Mouse (Mus musculus) heart, adult 2 months (tissue): ENCODE data around the gene Olfr1341. TPM values are rescaled to one million over a fixed set of nuclear protein-coding genes. Genes with fewer than 3 reads are reported as not detected.

Experiments used
- DNase-seq, 2 experiments: peaks; one replicate each; pipeline ENCODE4 v3.0.0; 2021
- H3K27ac ChIP-seq: fragments of 200-600 bp; 2 replicates; pipeline ENCODE4 v1.8.1; 2022
- H3K27me3 ChIP-seq: fragments of 200-500 bp; 2 replicates; pipeline ENCODE4 v1.6.1; 2012; ENCODE audit warnings: mild to moderate bottlenecking, low read length, inconsistent platforms, mixed read lengths; ENCODE audit not compliant: control insufficient read depth, insufficient read depth
- H3K36me3 ChIP-seq: fragments of 200-500 bp; 2 replicates; pipeline ENCODE4 v1.6.1; 2012; ENCODE audit warnings: low read length, inconsistent platforms; ENCODE audit not compliant: control insufficient read depth, insufficient read depth
- H3K4me1 ChIP-seq: fragments of 200-500 bp; 2 replicates; pipeline ENCODE4 v1.6.1; 2011; ENCODE audit warnings: low read length; ENCODE audit not compliant: control insufficient read depth, insufficient read depth
- H3K4me3 ChIP-seq: fragments of 200-600 bp; 2 replicates; pipeline ENCODE4 v1.8.1; 2022
- H3K79me2 ChIP-seq: fragments of 200-500 bp; replicated peaks from 2 replicates; pipeline ENCODE4 v1.6.1; 2012; ENCODE audit warnings: mild to moderate bottlenecking, inconsistent platforms, low read length, moderate library complexity, mixed read lengths; ENCODE audit not compliant: control insufficient read depth, insufficient read depth
- H3K9ac ChIP-seq: fragments of 200-500 bp; 2 replicates; pipeline ENCODE4 v1.6.1; 2012; ENCODE audit warnings: low read depth, mild to moderate bottlenecking, control low read depth, inconsistent platforms, low read length, mixed read lengths
- CTCF ChIP-seq: fragments of 200-600 bp; IDR thresholded peaks from 2 replicates; pipeline ENCODE4 v1.8.1; 2022; ENCODE audit warnings: antibody characterized with exemption, mild to moderate bottlenecking, moderate library complexity
- EP300 ChIP-seq: fragments of 200-500 bp; IDR thresholded peaks from 2 replicates; pipeline ENCODE4 v1.6.1; 2011; ENCODE audit warnings: low read depth, low read length, control low read depth; ENCODE audit not compliant: insufficient read depth
- POLR2A ChIP-seq: fragments of 200-500 bp; IDR thresholded peaks from 2 replicates; pipeline ENCODE4 v1.6.1; 2011; ENCODE audit warnings: mild to moderate bottlenecking, low read depth, low read length, control low read depth; ENCODE audit not compliant: insufficient read depth
- WGBS: fragments of 180-500 bp; shearing (Covaris S2); methylation state at CpG from one replicate; pipeline ENCODE4 v1.1.7; 2018; 5-methylcytosine and 5-hydroxymethylcytosine counted together
- intact Hi-C: fragments of 180-260 bp; cut with DNase I; formaldehyde crosslinking; loops from one replicate; pipeline ENCODE4 v1.15.1; 2025
- polyA plus RNA-seq: library from polyadenylated mRNA; depleted of rRNA; stranded (reverse); fragments of >200 nt; gene quantifications from 2 replicates; pipeline ENCODE4 v1.2.3, GENCODE M21; 2012
- total RNA-seq, 2 experiments: library from RNA; stranded (reverse); gene quantifications; 2 replicates each; pipeline ENCODE4 v1.2.3; 2021

Olfr1341 gene
- total and polyA plus RNA-seq, 3 experiments = not detected

- no peak overlapping the region for H3K9ac ChIP-seq
- intact Hi-C loops = no loop called here
- 68% methylated on average over 1 of the region's 1 CpGs for WGBS
- no peaks in the 10 kb centered on the region for H3K4me1 ChIP-seq
- no peaks in the 10 kb centered on the region for H3K79me2 ChIP-seq
- no peak overlapping the region for H3K27ac ChIP-seq
- H3K27me3 ChIP-seq = no peaks in the 10 kb centered on the region
- no peak overlapping the region for H3K4me3 ChIP-seq
- TF ChIP-seq CTCF = no peak
- no peak for TF ChIP-seq EP300
- no peak for TF ChIP-seq POLR2A
- no peaks in the 10 kb centered on the region for H3K36me3 ChIP-seq
- no peak for DNase-seq
Measured at GRCm38 (mm10) chr4:118711656-118712055, 8.3 kb downstream of the Olfr1341 start.

- intact Hi-C loops = no loop called here
- TF ChIP-seq CTCF (no peak), EP300 (no peak), POLR2A (no peak)
Measured at GRCm38 (mm10) chr4:118719838-118720237, 16.5 kb downstream of the Olfr1341 start, which contains the start of gene Olfr1340. TSS of gene Olfr1340 (plus strand) at chr4:118720138.

GRCm38 (mm10) chr4:118721742-118722483 lies 18.6 kb downstream of the Olfr1341 start:
- Histone ChIP-seq H3K27ac (no peak overlapping the region), H3K27me3 (no peaks in the 10 kb centered on the region), H3K79me2 (no peaks in the 10 kb centered on the region), H3K36me3 (no peaks in the 10 kb centered on the region), H3K4me1 (no peaks in the 10 kb centered on the region), H3K4me3 (no peak overlapping the region), H3K9ac (no peak overlapping the region)
- intact Hi-C loops = no loop called here
- TF ChIP-seq CTCF = no peak
- TF ChIP-seq POLR2A = no peak
- TF ChIP-seq EP300 = no peak
- WGBS = 48% methylated on average over 10 of the region's 10 CpGs
- DNase-seq = no peak

More at GRCm38 (mm10) chr4:118719838-118720237, 16.5 kb downstream of the Olfr1341 start, which contains the start of gene Olfr1340:
- Histone ChIP-seq H3K27ac (no peak within 1 kb of the TSS), H3K4me3 (no peak within 1 kb of the TSS), H3K9ac (no peak within 1 kb of the TSS), H3K36me3 (no peaks in the 10 kb centered on the region), H3K27me3 (no peaks in the 10 kb centered on the region), H3K79me2 (no peaks in the 10 kb centered on the region), H3K4me1 (no peaks in the 10 kb centered on the region)
- DNase-seq = no peak

GRCm38 (mm10) chr4:118731875-118732274 lies 28.6 kb downstream of the Olfr1341 start, which contains the start of gene Olfr1339:
TSS of gene Olfr1339 (plus strand) at chr4:118732175.
- intact Hi-C loops = no loop called here
- H3K27ac ChIP-seq = no peak within 1 kb of the TSS
- no peaks in the 10 kb centered on the region for H3K36me3 ChIP-seq
- TF ChIP-seq EP300 (no peak), POLR2A (no peak), CTCF (no peak)
- no peak within 1 kb of the TSS for H3K9ac ChIP-seq
- WGBS = 88% methylated on average over 1 of the region's 1 CpGs
- no peaks in the 10 kb centered on the region for H3K79me2 ChIP-seq
- no peaks in the 10 kb centered on the region for H3K4me1 ChIP-seq
- no peak for DNase-seq
- no peak within 1 kb of the TSS for H3K4me3 ChIP-seq
- no peaks in the 10 kb centered on the region; the same call in 1 of the 2 replicates for H3K27me3 ChIP-seq

- Histone ChIP-seq H3K4me1 (no peaks in the 10 kb centered on the region), H3K9ac (no peak overlapping the region), H3K27me3 (peaks cover 2% of the 10 kb centered on the region; the same call in 1 of the 2 replicates), H3K27ac (no peak overlapping the region), H3K79me2 (no peaks in the 10 kb centered on the region), H3K4me3 (no peak overlapping the region), H3K36me3 (no peaks in the 10 kb centered on the region)
- intact Hi-C loops = no loop called here
- DNase-seq = no peak
- 60% methylated on average over 3 of the region's 3 CpGs for WGBS
- TF ChIP-seq CTCF (no peak), EP300 (no peak), POLR2A (no peak)
Measured at GRCm38 (mm10) chr4:118739574-118739973, 36.3 kb downstream of the Olfr1341 start.
